Mouse (Mus musculus): ENCODE data around the gene Sec14l1. TPM values are rescaled to one million over a fixed set of nuclear protein-coding genes. Genes with fewer than 3 reads are reported as not detected.
A peak's percentile ranks its signal among the peaks of the same experiment; 100 is the strongest.

Sec14l1 gene
- total and polyA plus RNA-seq, 2 experiments from 2014 or later = 38.0 to 71.6 TPM

DNA sequence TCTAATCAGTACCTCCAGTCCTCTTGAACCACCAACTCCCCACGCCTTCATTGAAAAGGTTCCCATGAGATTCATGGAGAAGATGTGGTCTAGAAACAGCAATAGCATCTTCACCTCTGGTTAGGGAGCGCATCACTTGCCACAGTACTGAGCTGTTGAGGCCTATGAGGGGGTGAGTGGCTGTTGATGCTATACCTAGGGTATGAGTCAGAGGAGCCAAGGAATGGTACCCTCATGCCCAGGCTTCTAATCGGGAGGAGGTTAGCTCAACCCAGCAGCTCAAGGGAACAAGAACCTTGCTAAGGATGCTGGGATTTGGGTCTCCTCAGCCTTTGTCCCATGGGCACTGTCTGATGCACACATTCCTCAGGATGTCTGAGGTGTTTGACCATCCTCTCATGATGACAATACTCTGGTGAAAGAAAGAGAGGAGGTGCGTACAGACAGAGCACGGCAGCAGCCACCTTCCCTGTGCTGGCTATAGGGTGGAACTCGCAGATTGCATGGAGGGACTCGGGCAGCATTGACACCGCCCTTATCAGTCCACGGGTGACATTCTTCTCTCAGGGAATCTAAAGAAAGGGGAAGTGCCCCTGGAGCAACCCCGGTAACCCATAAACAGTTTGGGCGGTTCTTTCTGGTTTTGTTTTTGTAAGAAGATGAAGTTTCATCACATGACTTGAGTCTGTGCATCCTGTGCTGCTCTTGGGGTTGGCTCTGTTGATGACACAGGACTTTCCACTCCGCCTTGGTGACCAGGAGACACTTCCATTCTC lies 5.6 kb upstream of the Sec14l1 start:
- Histone ChIP-seq H3K27me3 (ENCODE audit: control insufficient read depth, insufficient read depth, low read length) (no peaks in the 10 kb centered on the region), H3K4me3 (ENCODE audit: low read depth, low read length) (no peak overlapping the region), H3K36me3 (replicated peaks; ENCODE audit: control insufficient read depth, insufficient read depth, low read length) (no peaks in the 10 kb centered on the region), H3K9me3 (replicated peaks; ENCODE audit: control insufficient read depth, low read length) (no peaks in the 10 kb centered on the region), H3K4me2 (ENCODE audit: low read depth, low read length) (no peak overlapping the region), H3K4me1 (ENCODE audit: control insufficient read depth, insufficient read depth) (peaks cover 25% of the 10 kb centered on the region), H3K9ac (replicated peaks; ENCODE audit: low read depth, low read length) (no peak overlapping the region), H3K27ac (ENCODE audit: low read depth) (peak overlapping the region; percentile 62; the same call in 1 of the 2 replicates)
- DNase-seq (ENCODE audit: low spot score) = no peak
- no peak for TF ChIP-seq EP300 (IDR thresholded peaks at IDR 0.05; ENCODE audit: low read depth)
- no peak for TF ChIP-seq CTCF (IDR thresholded peaks at IDR 0.05; ENCODE audit: low read depth)
- no peak for ATAC-seq (ENCODE audit: insufficient read depth, low read depth)
- WGBS = 64% methylated on average over 12 of the region's 12 CpGs

DNA sequence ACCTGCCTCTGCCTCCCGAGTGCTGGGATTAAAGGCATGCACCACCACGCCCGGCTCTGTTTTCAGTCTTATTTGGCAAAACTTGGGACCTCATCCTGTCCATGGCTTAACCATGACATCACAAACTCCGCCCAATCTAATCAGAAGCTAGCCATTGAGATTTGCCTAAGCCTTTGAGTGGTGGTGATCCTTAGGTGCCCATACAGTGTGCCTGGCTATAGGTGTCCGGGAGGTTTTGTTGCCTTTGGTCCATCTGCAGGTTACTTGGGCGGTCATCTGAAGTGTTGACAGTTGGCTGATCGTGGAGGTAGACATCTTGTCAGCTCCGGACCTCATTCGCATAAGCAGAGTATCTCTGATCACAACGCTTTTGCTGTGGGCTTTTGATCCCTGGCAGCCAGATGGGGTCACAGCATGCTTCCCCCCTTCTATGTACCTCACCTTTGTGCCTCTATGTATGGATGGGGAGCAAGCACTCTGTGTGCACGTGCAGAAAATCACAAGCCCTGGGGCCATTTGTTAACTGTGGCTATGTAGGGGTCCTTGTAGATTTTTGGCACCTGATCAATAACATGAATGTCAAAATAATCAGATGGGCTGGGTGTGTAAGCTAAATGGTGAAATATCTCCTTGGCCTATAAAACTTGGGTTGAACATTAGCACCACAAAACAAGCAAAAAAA lies 2.9 kb upstream of the Sec14l1 start:
- H3K4me2 ChIP-seq (ENCODE audit: low read depth, low read length) = no peak overlapping the region
- H3K4me3 ChIP-seq (ENCODE audit: low read depth, low read length) = no peak overlapping the region
- H3K27ac ChIP-seq (ENCODE audit: low read depth) = no peak overlapping the region
- 84% methylated on average over 11 of the region's 11 CpGs for WGBS
- ATAC-seq (ENCODE audit: insufficient read depth, low read depth) (no peak), DNase-seq (ENCODE audit: low spot score) (no peak)
- peaks cover 31% of the 10 kb centered on the region for H3K4me1 ChIP-seq (ENCODE audit: control insufficient read depth, insufficient read depth)
- TF ChIP-seq EP300 (IDR thresholded peaks at IDR 0.05; ENCODE audit: low read depth) (no peak), CTCF (IDR thresholded peaks at IDR 0.05; ENCODE audit: low read depth) (no peak)
- no peak overlapping the region for H3K9ac ChIP-seq (replicated peaks; ENCODE audit: low read depth, low read length)
- no peaks in the 10 kb centered on the region for H3K27me3 ChIP-seq (ENCODE audit: control insufficient read depth, insufficient read depth, low read length)
- no peaks in the 10 kb centered on the region for H3K9me3 ChIP-seq (replicated peaks; ENCODE audit: control insufficient read depth, low read length)
- H3K36me3 ChIP-seq (replicated peaks; ENCODE audit: control insufficient read depth, insufficient read depth, low read length) = 0 out of 2 replicates have a peak, but pooled peaks cover under 1% of the 10 kb centered on the region

DNA sequence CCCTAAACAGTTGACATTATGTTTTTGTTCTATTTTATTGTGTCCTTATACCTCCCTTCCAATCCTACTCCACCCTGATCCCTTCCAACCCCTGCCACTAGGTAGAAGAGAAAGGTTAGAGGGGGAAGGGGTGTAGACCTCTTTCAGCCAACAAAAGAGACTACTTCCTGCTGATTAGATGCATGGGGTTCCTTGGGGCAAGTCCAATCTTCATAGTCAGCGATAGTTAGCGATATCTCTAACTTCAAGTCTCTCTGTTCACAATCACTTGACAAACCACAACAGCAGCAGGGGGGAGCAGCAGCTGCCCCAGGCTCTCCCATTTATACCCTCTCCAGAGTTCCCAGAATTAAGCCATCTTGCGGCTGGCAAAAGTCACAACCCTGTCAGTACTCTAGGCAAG lies 2.3 kb upstream of the Sec14l1 start:
- Histone ChIP-seq H3K27ac (ENCODE audit: low read depth) (no peak overlapping the region), H3K4me1 (ENCODE audit: control insufficient read depth, insufficient read depth) (peaks cover 31% of the 10 kb centered on the region), H3K9ac (replicated peaks; ENCODE audit: low read depth, low read length) (no peak overlapping the region), H3K4me2 (ENCODE audit: low read depth, low read length) (no peak overlapping the region), H3K36me3 (replicated peaks; ENCODE audit: control insufficient read depth, insufficient read depth, low read length) (peaks cover 4% of the 10 kb centered on the region; the same call in 1 of the 2 replicates), H3K4me3 (ENCODE audit: low read depth, low read length) (no peak overlapping the region), H3K9me3 (replicated peaks; ENCODE audit: control insufficient read depth, low read length) (no peaks in the 10 kb centered on the region), H3K27me3 (ENCODE audit: control insufficient read depth, insufficient read depth, low read length) (no peaks in the 10 kb centered on the region)
- ATAC-seq (ENCODE audit: insufficient read depth, low read depth) (no peak), DNase-seq (ENCODE audit: low spot score) (no peak)
- no peak for TF ChIP-seq CTCF (IDR thresholded peaks at IDR 0.05; ENCODE audit: low read depth)
- no peak for TF ChIP-seq EP300 (IDR thresholded peaks at IDR 0.05; ENCODE audit: low read depth)
- WGBS = 41% methylated on average over 3 of the region's 3 CpGs

DNA sequence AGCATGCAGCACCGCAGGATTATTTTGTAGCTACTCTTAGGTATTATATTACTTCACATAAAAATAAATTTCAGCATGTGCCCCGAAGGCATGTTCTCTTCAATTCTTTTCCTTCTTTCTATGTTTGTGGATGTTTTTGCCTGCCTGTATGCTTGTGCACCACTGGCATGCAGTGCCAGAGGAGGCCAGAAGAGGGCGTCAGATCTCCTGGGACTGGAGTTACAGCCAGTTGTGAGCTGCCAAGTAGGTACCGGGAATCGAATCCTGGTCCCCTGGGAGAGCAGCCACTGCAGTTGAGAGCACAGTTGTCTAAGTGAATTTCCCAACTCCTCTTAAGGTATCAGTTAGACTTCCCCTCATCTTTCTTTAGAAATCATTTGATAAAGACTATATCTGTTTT lies 1.6 kb upstream of the Sec14l1 start:
- Histone ChIP-seq H3K4me1 (ENCODE audit: control insufficient read depth, insufficient read depth) (peaks cover 29% of the 10 kb centered on the region), H3K27me3 (ENCODE audit: control insufficient read depth, insufficient read depth, low read length) (no peaks in the 10 kb centered on the region), H3K36me3 (replicated peaks; ENCODE audit: control insufficient read depth, insufficient read depth, low read length) (peaks cover 9% of the 10 kb centered on the region), H3K4me3 (ENCODE audit: low read depth, low read length) (no peak overlapping the region), H3K9ac (replicated peaks; ENCODE audit: low read depth, low read length) (no peak overlapping the region), H3K27ac (ENCODE audit: low read depth) (peak overlapping the region; percentile 98), H3K4me2 (ENCODE audit: low read depth, low read length) (no peak overlapping the region), H3K9me3 (replicated peaks; ENCODE audit: control insufficient read depth, low read length) (no peaks in the 10 kb centered on the region)
- WGBS = 85% methylated on average over 5 of the region's 5 CpGs
- TF ChIP-seq CTCF (IDR thresholded peaks at IDR 0.05; ENCODE audit: low read depth) = peak; percentile 22; the same call in 1 of the 2 replicates
- no peak for TF ChIP-seq EP300 (IDR thresholded peaks at IDR 0.05; ENCODE audit: low read depth)
- no peak for DNase-seq (ENCODE audit: low spot score)
- no peak for ATAC-seq (ENCODE audit: insufficient read depth, low read depth)

DNA sequence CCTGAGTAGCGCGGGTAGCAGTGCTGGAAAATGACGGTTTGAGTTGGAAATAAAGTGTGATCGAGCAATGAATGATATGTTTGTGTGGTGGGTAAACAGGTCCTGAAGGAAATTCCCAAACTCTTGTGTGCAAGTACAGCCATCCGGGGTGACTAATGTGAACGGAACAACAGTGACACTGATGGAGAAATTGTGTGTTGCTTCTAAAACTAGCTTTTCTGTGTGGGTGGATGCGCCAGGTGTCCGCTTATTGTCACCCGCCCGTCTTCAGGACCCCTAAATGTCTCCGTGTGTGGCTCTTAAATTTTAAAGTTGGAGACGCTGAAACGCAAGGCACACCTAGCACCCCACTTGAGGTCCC lies 757 bp upstream of the Sec14l1 start:
- Histone ChIP-seq H3K27ac (ENCODE audit: low read depth) (peak overlapping the region; percentile 98), H3K4me3 (ENCODE audit: low read depth, low read length) (peak overlapping the region; percentile 97), H3K9me3 (replicated peaks; ENCODE audit: control insufficient read depth, low read length) (no peaks in the 10 kb centered on the region), H3K9ac (replicated peaks; ENCODE audit: low read depth, low read length) (peak overlapping the region; percentile 83; the same call in 1 of the 2 replicates), H3K27me3 (ENCODE audit: control insufficient read depth, insufficient read depth, low read length) (no peaks in the 10 kb centered on the region), H3K4me2 (ENCODE audit: low read depth, low read length) (peak overlapping the region; percentile 78), H3K4me1 (ENCODE audit: control insufficient read depth, insufficient read depth) (peaks cover 27% of the 10 kb centered on the region), H3K36me3 (replicated peaks; ENCODE audit: control insufficient read depth, insufficient read depth, low read length) (peaks cover 9% of the 10 kb centered on the region)
- DNase-seq (ENCODE audit: low spot score) = no peak
- 36% methylated on average over 13 of the region's 13 CpGs for WGBS
- no peak for ATAC-seq (ENCODE audit: insufficient read depth, low read depth)
- TF ChIP-seq CTCF (IDR thresholded peaks at IDR 0.05; ENCODE audit: low read depth) = no peak
- no peak for TF ChIP-seq EP300 (IDR thresholded peaks at IDR 0.05; ENCODE audit: low read depth)
